Mouse (Mus musculus) gastrocnemius, adult 8-10 months (tissue): Measurements from ENCODE around the gene Scn5a. TPM values are rescaled to one million over a fixed set of nuclear protein-coding genes. Genes with fewer than 3 reads are reported as not detected.

Experiments used
- DNase-seq, 2 experiments: peaks; one replicate each; pipeline ENCODE4 v3.0.0; 2022; ENCODE audit warnings: low spot score in 2 of 2
- total RNA-seq, 4 experiments: library from RNA; stranded (reverse); gene quantifications; 2 replicates each; pipeline ENCODE4 v1.2.4; 2022

The Scn5a gene
- total RNA-seq, result under 1 TPM; 0.05 to 0.17 (median 0.15) TPM

GRCm38 (mm10) chr9:119578636-119579438 lies at the start of gene Scn5a:
Gene Scn5a, minus strand, starts transcription at chr9:119579016.
- no peak for DNase-seq

- no peak for DNase-seq
These were observed 48.4 kb upstream of the Scn5a start for GRCm38 (mm10) chr9:119627227-119627626.

GRCm38 (mm10) chr9:119624151-119624550 lies 45.3 kb upstream of the Scn5a start:
- no peak for DNase-seq

GRCm38 (mm10) chr9:119614798-119615197 lies 36.0 kb upstream of the Scn5a start:
- no peak for DNase-seq

- DNase-seq, result no peak
These were observed 31.8 kb upstream of the Scn5a start for GRCm38 (mm10) chr9:119610563-119611166.

- no peak for DNase-seq
These were observed 28.1 kb upstream of the Scn5a start for GRCm38 (mm10) chr9:119606906-119607305.

GRCm38 (mm10) chr9:119604607-119605006 lies 25.8 kb upstream of the Scn5a start:
- DNase-seq, result no peak

GRCm38 (mm10) chr9:119598501-119598900 lies 19.7 kb upstream of the Scn5a start:
- DNase-seq, result no peak

- DNase-seq, result no peak
These were observed 18.5 kb upstream of the Scn5a start for GRCm38 (mm10) chr9:119597332-119597731.

- DNase-seq, result no peak
These were observed 10.8 kb upstream of the Scn5a start for GRCm38 (mm10) chr9:119589592-119589991.

- no peak for DNase-seq
These were observed 10.1 kb upstream of the Scn5a start for GRCm38 (mm10) chr9:119588763-119589449.

GRCm38 (mm10) chr9:119580668-119581067 lies 1.9 kb upstream of the Scn5a start:
- DNase-seq, result peak; percentile 27 to 31

- DNase-seq, result no peak
These were observed 1.4 kb upstream of the Scn5a start for GRCm38 (mm10) chr9:119580187-119580586.

- DNase-seq, result no peak
These were observed 543 bp downstream of the Scn5a start for GRCm38 (mm10) chr9:119578311-119578635.

GRCm38 (mm10) chr9:119576977-119577376 lies 1.8 kb downstream of the Scn5a start:
- no peak for DNase-seq

- DNase-seq, result no peak
These were observed 3.1 kb downstream of the Scn5a start for GRCm38 (mm10) chr9:119575732-119576131.

GRCm38 (mm10) chr9:119574366-119574765 lies 4.5 kb downstream of the Scn5a start:
- DNase-seq, result no peak

GRCm38 (mm10) chr9:119573009-119573408 lies 5.8 kb downstream of the Scn5a start:
- DNase-seq, result no peak

GRCm38 (mm10) chr9:119571411-119571888 lies 7.4 kb downstream of the Scn5a start:
- DNase-seq, result no peak

GRCm38 (mm10) chr9:119570652-119571051 lies 8.2 kb downstream of the Scn5a start:
- no peak for DNase-seq

- DNase-seq, result no peak
These were observed 10.1 kb downstream of the Scn5a start for GRCm38 (mm10) chr9:119568732-119569131.

- DNase-seq, result no peak
These were observed 11.0 kb downstream of the Scn5a start for GRCm38 (mm10) chr9:119567800-119568199.
